Mouse (Mus musculus): ENCODE measurements around the gene Ssbp1. TPM values are rescaled to one million over a fixed set of nuclear protein-coding genes. Genes with fewer than 3 reads are reported as not detected.

The Ssbp1 gene
- polyA plus RNA-seq, 1 experiment from 2014 or later: 135 TPM

DNA sequence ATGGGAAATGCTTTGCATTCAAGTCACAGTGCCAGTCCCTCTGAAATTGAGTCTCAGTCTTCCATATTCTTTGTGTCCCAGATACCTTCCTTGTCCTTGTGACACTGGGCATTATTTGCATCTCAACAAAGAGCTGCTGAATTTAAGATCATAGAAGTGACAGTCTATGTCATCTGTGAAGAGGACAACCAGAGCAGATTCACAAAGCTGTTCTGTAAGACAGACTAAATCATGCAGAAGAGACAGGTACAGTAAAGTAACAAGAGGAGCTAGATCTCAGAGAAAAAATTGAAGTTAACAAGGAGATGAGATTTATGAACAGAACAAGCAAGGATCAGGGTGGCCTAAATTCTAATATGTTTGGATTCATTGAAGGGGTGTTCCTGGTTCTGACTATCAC lies 19.8 kb downstream of the Ssbp1 start, which contains the start of gene Tas2r137:
Gene Tas2r137, plus strand, starts transcription at position 301 of the 400 bp plus-strand sequence.
- no peak for ATAC-seq (ENCODE audit: insufficient read depth, low FRiP score)
- H3K9ac ChIP-seq (ENCODE audit: low read length): no peak within 1 kb of the TSS
- H3K4me1 ChIP-seq (ENCODE audit: control insufficient read depth, insufficient read depth, low read length): no peaks in the 10 kb centered on the region
- no peaks in the 10 kb centered on the region for H3K36me3 ChIP-seq (ENCODE audit: control insufficient read depth, insufficient read depth, low read length)
- H3K27ac ChIP-seq (ENCODE audit: low read length): no peak within 1 kb of the TSS
- no peaks in the 10 kb centered on the region for H3K9me3 ChIP-seq (replicated peaks; ENCODE audit: control insufficient read depth, low read length)
- no peaks in the 10 kb centered on the region for H3K27me3 ChIP-seq (ENCODE audit: control insufficient read depth, insufficient read depth, low read length)
- no peak within 1 kb of the TSS for H3K4me3 ChIP-seq (replicated peaks; ENCODE audit: low read length)
- no peak within 1 kb of the TSS for H3K4me2 ChIP-seq (ENCODE audit: low read depth, low read length)

DNA sequence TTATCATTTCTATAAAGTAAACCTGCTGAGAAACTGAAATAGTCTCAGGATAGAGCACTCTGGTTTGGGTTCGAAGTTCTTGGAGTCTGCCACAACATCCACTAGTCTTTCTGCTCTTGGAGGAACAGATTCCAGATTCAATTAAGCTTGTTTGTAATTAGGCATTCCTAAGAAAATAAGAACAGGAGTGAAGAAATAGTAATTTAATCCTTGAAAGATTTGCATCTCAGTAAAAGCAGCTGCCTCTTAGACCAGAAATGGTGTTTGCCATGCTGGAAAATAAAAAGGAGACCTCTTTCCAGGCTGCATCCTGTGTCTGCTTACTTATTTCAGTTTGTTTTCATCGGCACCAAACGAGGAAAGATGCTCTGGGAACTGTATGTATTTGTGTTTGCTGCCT lies 22.1 kb downstream of the Ssbp1 start, which contains the start of gene Tas2r108:
Gene Tas2r108, plus strand, starts transcription at position 301 of the 400 bp plus-strand sequence.
- H3K4me2 ChIP-seq (ENCODE audit: low read depth, low read length): no peak within 1 kb of the TSS
- H3K27me3 ChIP-seq (ENCODE audit: control insufficient read depth, insufficient read depth, low read length): no peaks in the 10 kb centered on the region
- H3K27ac ChIP-seq (ENCODE audit: low read length): no peak within 1 kb of the TSS
- 86% methylated on average over 3 of the region's 3 CpGs for WGBS
- no peaks in the 10 kb centered on the region for H3K4me1 ChIP-seq (ENCODE audit: control insufficient read depth, insufficient read depth, low read length)
- H3K36me3 ChIP-seq (ENCODE audit: control insufficient read depth, insufficient read depth, low read length): no peaks in the 10 kb centered on the region
- H3K9ac ChIP-seq (ENCODE audit: low read length): no peak within 1 kb of the TSS
- H3K9me3 ChIP-seq (replicated peaks; ENCODE audit: control insufficient read depth, low read length): no peaks in the 10 kb centered on the region
- no peak within 1 kb of the TSS for H3K4me3 ChIP-seq (replicated peaks; ENCODE audit: low read length)
- no peak for ATAC-seq (ENCODE audit: insufficient read depth, low FRiP score)

DNA sequence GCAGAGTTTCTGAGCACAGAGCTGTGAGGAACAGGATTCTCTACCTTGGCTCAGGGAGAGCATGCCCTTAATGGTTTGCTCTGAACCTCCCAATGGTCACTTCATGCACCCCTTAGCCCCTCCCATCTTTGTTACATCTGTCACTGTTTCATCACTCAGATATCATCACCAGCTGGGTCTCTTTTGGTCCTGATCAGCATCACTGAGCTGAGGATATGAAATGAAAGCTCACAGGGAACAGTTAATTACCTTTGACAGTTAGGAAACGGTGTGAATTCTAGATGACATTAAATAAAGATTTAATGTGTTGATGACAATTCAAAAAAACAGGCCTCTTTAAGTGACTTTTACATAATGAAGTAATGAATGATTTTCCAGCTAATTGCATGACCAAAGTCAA lies 48.3 kb downstream of the Ssbp1 start, which contains the start of gene Prss37:
Gene Prss37, minus strand, starts transcription at position 101 of the 400 bp plus-strand sequence.
- H3K9ac ChIP-seq (ENCODE audit: low read length): no peak within 1 kb of the TSS
- H3K4me1 ChIP-seq (ENCODE audit: control insufficient read depth, insufficient read depth, low read length): no peaks in the 10 kb centered on the region
- no peak within 1 kb of the TSS for H3K4me2 ChIP-seq (ENCODE audit: low read depth, low read length)
- no peak for ATAC-seq (ENCODE audit: insufficient read depth, low FRiP score)
- H3K27me3 ChIP-seq (ENCODE audit: control insufficient read depth, insufficient read depth, low read length): no peaks in the 10 kb centered on the region
- no peaks in the 10 kb centered on the region for H3K9me3 ChIP-seq (replicated peaks; ENCODE audit: control insufficient read depth, low read length)
- H3K27ac ChIP-seq (ENCODE audit: low read length): no peak within 1 kb of the TSS
- WGBS: 63% methylated on average over 1 of the region's 1 CpGs
- no peaks in the 10 kb centered on the region for H3K36me3 ChIP-seq (ENCODE audit: control insufficient read depth, insufficient read depth, low read length)
- H3K4me3 ChIP-seq (replicated peaks; ENCODE audit: low read length): no peak within 1 kb of the TSS

Other genes with a start within 250 kb of the Ssbp1 start
- 34.9 and 40.0 TPM in 2 replicates for gene Agk, start 146.2 kb upstream of the Ssbp1 start, polyA plus RNA-seq (2015; fragmentation: Nextera tagmentation; extraction: Ambion mirVana)
- gene E330009J07Rik, start 35.2 kb upstream of the Ssbp1 start, polyA plus RNA-seq (2015; fragmentation: Nextera tagmentation; extraction: Ambion mirVana): 16.6 and 19.8 TPM in 2 replicates
- gene Wee2, start 32.3 kb upstream of the Ssbp1 start, polyA plus RNA-seq (2015; fragmentation: Nextera tagmentation; extraction: Ambion mirVana): not detected in 2 replicates
- gene Tas2r137, start 19.9 kb downstream of the Ssbp1 start, polyA plus RNA-seq (2015; fragmentation: Nextera tagmentation; extraction: Ambion mirVana): not detected in 2 replicates
- gene Tas2r108, start 22.2 kb downstream of the Ssbp1 start, polyA plus RNA-seq (2015; fragmentation: Nextera tagmentation; extraction: Ambion mirVana): not detected in 2 replicates
- gene Prss37, start 48.2 kb downstream of the Ssbp1 start, polyA plus RNA-seq (2015; fragmentation: Nextera tagmentation; extraction: Ambion mirVana): not detected in 2 replicates
- 0.09 TPM in 1 of 2 replicates, not detected in the other for gene Olfr461, start 83.7 kb downstream of the Ssbp1 start, polyA plus RNA-seq (2015; fragmentation: Nextera tagmentation; extraction: Ambion mirVana)
- gene Olfr460, start 98.1 kb downstream of the Ssbp1 start, polyA plus RNA-seq (2015; fragmentation: Nextera tagmentation; extraction: Ambion mirVana): not detected in 2 replicates
- 1.8 and 2.8 TPM in 2 replicates for gene Clec5a, start 114.5 kb downstream of the Ssbp1 start, polyA plus RNA-seq (2015; fragmentation: Nextera tagmentation; extraction: Ambion mirVana)
- not detected in 2 replicates for gene Tas2r138, start 142.0 kb downstream of the Ssbp1 start, polyA plus RNA-seq (2015; fragmentation: Nextera tagmentation; extraction: Ambion mirVana)
- gene Mgam, start 157.5 kb downstream of the Ssbp1 start, polyA plus RNA-seq (2015; fragmentation: Nextera tagmentation; extraction: Ambion mirVana): 3.0 and 3.9 TPM in 2 replicates

Measured in stomach, embryonic 16.5 days (tissue).